Comparison of ENCODE assay signal across 9 mouse cellular contexts in the genomic region with DNA sequence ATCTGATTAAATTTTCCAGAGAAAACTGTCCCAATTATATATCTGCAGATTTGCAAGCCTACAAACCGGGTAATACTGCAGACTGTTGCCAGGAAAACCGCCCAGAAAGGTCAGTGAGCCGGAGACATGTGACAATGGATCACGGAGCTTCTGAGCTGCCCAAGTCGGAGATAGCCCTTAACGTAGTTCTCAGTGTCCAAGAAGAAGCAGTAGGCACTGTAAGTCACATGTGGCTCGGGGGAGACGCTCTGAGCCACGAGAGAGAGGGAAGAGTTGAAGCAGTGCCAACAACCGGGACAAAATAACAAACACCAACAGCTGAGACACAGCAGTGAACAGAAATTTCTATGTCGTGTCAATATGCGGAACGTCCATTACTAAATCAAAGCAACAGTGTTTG.
DNase-seq lines count a peak whose midpoint lies in the region; ATAC-seq lines count a peak whose summit lies in the region.
"Had no signal": no experiment of that assay in that cellular context is flagged by ENCODE, and none has a peak within 500 bp of the region (broad histone marks: within the 10 kb centered on the region; RNA-seq: fewer than 3 reads in every experiment).

No protein-coding gene starts in this region.

- no peak overlapping the region for H3K4me3 ChIP-seq in intestine, embryonic 15.5 days (replicated peaks)
- H3K4me3 ChIP-seq: left cerebral cortex, adult 2 months had no signal

- no peaks in the 10 kb centered on the region for H3K36me3 ChIP-seq in intestine, embryonic 15.5 days

- WGBS in intestine, embryonic 15.5 days, result 72% methylated on average over 13 of the region's 13 CpGs

- H3K9me3 ChIP-seq in intestine, embryonic 15.5 days, result no peaks in the 10 kb centered on the region

- intact Hi-C loops in heart, postnatal 36 days (cut with DNase I), result no loop called here

- no peaks in the 10 kb centered on the region for H3K27me3 ChIP-seq in intestine, embryonic 15.5 days (replicated peaks)

- peak; percentile 22 to 29 for DNase-seq in frontal cortex, postnatal 36 days (ENCODE audit: low spot score in 2 of 2)
- no peak for DNase-seq in frontal cortex, postnatal 25 days (ENCODE audit: low spot score in 2 of 2)
- peak; percentile 41 for DNase-seq in right cerebral cortex, adult 18-20 months
- no peak for DNase-seq in right cerebral cortex, postnatal 14 days
- DNase-seq in heart, postnatal 36 days, result peak; percentile 28 to 51
- peak; percentile 39 for DNase-seq in telencephalon, adult 2 months (ENCODE audit: low read depth, low spot score)

- no peak overlapping the region for H3K27ac ChIP-seq in intestine, embryonic 15.5 days
- H3K27ac ChIP-seq: left cerebral cortex, adult 2 months had no signal

- no peak overlapping the region for H3K4me2 ChIP-seq in intestine, embryonic 15.5 days (replicated peaks)

- ATAC-seq in intestine, embryonic 15.5 days, result no peak
- no peak for ATAC-seq in megakaryocyte-erythroid progenitor cell, adult 5-6 weeks (replicated peaks; ENCODE audit: low FRiP score, low TSS enrichment, poor library complexity, severe bottlenecking)

- H3K4me1 ChIP-seq in intestine, embryonic 15.5 days (replicated peaks), result no peaks in the 10 kb centered on the region

- H3K9ac ChIP-seq in intestine, embryonic 15.5 days, result no peak overlapping the region

Comparison
In these comparisons a context has a peak if more than half of its experiments do, and no peak if none do; other contexts are left out.
1. DNase-seq: peak in frontal cortex, postnatal 36 days (2 of 2), right cerebral cortex, adult 18-20 months (single experiment), heart, postnatal 36 days (2 of 2) and telencephalon, adult 2 months (single experiment); none in frontal cortex, postnatal 25 days (0 of 2) and right cerebral cortex, postnatal 14 days (single experiment).